Mouse (Mus musculus): ENCODE results near the gene Sp100.

The Sp100 gene

DNA sequence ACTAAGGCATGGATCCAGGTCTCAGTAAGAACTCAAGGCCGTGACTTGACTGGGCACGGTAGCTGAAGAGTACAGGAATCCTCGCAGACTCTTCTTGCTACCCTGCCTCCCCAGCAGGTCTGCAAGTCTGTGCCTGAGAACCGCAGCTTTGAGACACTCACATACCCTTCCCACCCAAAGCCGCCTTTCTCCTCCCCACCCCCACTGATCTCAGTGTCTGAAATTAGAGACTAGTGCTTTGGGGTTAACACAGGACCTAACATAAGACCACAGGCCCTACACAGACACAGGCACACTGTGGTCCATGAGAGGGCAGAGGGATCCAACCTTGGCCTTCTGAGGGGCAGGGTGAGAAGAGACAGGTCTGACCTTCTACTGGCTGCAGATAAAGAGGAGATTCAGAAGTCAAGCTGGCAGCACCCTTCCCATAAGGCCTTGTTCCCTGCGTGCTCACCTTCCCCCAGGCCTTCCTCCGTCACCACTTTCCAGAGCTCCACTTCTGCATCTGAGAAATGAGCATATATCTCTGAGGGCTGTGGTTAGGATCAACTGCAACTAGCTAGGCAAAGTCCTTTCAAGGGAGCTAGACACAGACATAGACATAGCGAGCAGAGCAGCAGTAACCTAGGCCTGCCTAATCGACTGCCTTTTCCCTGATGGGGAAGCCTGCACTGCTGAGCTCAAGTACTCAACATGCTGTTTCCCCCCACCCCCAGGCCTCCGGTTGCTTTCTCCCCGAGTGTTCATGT, 102.3 kb downstream of the Sp100 start:
- no peak for DNase-seq

DNA sequence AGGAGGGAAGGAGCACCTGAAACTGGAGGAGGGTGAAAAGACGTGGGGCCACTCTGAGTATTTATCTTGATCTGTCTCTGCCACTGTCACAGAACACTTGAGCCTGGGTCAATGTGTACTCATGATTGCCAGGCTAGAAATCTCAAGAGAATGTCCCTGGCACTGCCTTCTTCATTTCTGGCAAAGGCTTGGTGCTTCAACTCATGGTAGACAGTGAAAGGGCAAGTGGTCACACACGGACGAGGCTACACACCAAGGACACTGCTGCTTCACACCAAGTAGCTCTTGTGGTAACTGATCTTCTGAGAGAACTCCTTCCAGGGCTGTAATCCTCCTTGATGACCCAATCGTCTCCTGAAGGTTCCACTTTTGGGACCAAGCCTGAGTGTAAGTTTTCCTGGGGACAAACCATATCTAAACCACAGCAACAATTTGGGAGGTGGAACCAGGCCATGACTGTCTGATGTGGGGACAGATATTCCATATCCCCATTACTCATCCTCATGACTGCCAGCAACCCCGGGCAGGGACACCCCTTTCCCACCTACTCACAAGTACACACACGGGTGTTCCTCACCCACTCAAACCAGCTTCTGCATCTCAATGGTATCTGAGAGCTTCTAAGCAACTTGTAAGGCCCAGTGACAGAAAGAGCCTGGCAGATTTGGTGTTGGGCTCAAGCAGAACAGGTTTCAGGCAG, 107.9 kb downstream of the Sp100 start:
- no peak for DNase-seq

DNA sequence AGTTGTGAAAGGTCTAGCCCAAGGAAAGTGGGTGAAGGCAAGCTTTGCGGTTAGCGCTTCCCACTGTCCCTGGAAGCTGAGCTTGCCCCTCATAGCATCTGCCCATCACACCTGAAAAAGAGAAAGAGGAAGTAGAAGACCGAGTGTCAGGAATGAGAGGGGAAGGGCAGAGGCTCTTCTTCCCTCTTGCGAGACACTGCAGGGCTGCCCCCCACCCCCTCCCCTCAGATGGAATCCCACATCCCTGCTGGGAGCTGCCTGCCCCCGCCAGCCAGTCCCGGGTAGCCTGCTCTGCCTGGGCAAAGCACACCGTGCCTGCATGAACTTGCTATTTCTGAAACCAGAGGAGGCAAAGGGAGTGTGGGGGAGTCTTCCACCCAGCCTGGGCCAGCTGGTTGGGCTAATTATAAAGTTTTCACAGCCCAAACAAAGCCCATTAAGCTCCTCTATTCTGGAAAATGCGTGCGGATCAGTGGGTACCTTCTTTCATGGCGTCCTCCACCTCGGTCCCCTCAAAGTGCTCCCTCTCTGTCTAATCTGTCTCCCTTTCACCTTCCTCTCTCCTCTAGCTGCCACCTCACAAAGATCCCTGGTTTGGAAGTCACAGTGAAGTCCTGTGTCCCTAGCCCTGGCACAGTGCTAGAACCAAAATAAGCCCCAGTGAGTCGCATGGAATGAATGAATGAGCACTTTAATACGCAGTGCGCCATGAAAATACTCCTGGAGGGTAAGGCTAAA, 108.6 kb downstream of the Sp100 start:
- DNase-seq, result no peak

DNA sequence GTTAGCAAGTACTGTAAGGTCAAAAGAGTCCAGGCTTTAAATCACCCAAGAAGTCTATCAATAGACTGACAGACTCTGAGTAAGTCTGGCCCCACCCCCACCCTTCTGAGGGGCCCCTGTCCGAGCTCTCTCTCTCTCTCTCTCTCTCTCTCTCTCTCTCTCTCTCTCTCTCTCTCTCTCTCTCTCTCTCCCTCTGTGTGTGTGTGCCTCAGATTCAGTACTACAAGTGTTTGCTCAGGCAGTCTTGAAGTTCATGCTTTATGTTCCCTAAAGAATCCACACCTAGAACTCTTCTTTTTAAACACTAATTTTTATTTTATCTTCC, 109.1 kb downstream of the Sp100 start:
- no peak for DNase-seq
